Mouse (Mus musculus): ENCODE results near the gene B4galt3.
"Not testable (repeated sequence)": the region's sequence is repeated elsewhere in the genome, so short reads cannot be mapped to it uniquely, and the experiment has no call there.

Gene B4galt3

DNA sequence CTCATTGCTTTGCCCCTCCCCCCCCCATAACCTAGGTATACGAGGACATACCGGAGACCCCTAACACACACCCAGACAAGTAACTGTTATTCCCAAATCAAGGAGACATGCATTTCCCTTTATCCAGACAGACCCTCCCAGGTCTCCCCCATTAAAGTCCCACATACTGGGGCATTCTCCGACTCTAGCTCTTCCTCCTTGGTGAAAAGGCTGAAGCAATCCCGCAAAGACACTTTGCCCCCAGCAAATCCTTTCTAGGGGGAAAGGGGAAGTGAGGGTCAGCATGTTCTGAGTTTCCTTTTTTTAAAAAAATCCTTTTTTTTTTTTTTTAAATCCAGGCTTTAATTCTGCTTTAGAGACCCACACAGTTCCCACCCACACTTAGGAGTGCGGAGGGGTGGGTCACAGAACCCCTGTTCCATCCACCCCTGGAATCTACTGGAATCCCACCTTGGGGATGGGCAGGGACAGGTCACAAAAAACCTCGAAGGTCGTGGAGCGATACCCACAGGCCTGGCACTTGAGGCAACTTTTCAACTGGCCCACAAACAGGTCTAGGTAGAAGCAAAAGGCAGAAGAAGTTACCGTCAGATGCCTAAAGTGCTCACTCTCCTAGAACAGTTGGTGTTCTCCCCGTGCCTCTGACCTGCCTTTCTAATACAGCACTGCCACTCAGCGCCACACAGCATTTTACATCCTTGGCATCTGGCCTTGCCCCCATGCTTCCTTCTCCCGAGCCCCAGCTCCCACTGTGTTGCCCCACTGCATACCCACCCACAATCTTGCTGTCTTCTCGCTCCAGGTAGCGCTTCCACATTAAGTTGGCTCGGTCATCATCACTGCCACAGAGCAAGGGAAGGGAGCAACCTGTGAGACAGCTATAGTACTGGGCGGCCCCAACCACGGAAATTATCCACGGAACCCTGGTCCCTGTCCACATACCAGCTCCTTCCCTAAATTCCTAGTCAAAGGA is 13.3 kb downstream of the B4galt3 start:
- in situ Hi-C loops (cut with MboI, MseI) = no loop called here

DNA sequence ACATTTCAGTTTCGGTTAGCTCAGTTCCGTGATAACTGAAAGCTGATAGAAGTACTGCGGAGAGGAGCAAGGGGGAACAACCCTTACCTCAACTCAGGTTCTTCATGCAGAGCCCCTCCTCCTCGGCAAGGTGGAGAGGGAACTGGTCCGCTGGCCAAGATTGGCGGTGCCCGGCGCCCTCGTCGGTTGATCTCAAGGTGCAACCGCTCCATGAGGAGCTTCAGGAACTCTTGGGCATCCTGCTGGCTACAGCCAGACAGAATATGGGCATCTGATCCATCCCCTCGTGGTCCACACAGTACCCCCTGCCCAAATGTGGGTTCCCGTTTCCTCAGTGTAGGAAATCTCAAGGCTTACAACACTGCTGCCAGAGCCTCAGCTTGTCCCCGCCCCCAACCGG is 14.4 kb downstream of the B4galt3 start:
- in situ Hi-C loops (cut with MboI, MseI) = no loop called here

DNA sequence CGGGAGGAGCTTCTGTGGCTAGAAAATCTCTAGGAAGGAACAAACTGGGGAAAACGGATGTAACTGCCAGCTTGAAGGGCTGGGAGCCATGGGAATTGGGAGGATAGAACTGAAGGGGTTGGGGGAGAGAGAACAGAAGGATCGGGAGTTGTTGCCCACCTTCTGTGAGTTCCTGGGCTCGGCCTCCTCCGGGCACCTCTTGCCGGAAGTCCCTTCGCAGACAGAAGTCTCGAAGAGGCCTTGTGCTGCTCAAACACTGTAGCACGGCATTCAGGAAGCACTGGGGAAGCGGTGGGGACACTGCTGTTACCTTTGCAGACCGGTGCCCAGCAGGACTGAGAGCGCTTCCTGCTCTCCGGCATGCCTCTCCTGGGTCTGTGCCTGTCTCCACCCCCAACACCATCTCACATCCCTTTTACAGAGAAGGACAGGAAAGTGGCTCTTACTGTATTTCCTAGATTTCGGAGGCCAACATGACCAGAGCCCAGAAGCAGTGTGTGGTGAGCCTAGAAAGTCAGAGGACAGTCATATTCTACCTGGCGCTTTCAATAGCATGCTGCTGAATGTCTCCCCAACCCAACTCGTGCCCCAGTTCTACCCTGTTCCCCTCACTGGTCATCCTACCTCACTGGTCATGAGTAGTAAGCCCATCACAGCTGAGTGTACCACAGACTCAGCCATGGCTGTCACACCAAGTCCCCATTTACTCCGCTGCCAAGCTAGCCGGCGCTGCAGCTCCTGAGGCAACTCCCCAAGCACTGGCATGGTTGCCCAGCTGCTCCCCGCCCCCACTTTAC is 15.2 kb downstream of the B4galt3 start:
- in situ Hi-C loops (cut with MboI, MseI) = no loop called here

DNA sequence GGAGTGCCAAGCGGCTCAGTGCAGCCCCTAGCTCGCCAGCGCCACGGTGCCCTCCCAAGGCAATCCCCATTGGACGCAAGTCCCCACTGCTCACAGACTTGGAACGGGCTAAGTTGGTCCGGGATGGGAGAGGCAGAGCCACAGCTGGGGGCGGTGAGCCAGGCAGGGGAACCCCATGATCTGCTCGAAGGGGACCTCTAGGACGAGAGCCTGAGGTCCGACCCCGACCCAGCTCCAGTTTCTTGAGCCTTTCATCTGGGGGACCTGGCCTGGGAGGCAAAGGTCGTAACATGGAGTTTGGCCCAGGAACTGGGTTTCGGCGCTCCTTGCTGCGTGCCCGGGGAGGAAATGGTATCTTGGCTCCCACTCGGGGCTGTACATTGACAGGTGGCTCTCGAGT is 16.4 kb downstream of the B4galt3 start:
- in situ Hi-C loops (cut with MboI, MseI) = no loop called here

DNA sequence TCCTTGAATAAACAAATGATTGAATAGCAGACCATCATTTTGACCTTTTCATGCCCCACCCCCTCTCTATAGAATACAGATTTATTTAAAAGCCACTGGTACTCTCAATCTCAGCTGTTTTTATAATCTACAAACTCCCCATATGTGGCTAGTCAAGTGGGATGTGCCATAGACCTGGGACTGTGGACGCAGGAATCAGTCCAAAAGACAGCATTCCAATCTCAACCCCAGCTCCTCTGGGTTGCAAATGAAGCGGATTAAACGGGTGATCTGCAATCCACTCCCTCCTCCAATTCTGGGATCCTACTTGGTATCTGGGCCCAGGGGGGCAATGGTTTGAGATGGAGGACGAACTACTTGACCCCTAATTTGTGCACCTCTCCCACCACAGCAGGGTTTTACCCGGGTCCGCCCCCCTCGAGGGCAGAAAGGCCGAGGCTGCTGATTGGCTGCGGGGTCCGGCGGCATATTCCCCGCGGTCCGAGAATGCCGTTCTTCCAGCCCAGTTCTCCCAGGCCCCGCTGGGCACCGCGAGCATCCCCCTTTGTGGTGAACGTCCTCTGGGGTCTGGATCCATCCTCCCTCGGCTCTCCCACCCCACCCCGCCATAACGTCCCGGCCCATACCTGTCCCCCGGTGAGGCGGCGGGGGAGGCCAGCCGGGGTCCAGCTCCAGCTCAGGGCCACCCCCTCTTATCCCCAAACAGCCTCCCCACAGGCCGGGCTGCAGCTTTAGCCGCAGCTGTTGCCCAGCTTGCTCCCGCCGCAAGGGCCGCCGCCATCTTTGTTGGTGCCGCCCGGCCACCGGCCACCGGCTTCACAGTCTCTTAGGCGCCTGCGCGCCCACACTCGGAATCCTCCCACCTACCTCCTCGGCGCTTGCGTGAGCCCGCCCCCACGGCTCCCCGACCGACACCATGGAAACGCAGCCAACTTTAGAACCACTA is 17.3 kb downstream of the B4galt3 start, which contains the start of gene Usp21:
Usp21 (minus strand) TSS at position 856 of the 946 bp plus-strand sequence.
- in situ Hi-C loops (cut with MboI, MseI) = no loop called here

DNA sequence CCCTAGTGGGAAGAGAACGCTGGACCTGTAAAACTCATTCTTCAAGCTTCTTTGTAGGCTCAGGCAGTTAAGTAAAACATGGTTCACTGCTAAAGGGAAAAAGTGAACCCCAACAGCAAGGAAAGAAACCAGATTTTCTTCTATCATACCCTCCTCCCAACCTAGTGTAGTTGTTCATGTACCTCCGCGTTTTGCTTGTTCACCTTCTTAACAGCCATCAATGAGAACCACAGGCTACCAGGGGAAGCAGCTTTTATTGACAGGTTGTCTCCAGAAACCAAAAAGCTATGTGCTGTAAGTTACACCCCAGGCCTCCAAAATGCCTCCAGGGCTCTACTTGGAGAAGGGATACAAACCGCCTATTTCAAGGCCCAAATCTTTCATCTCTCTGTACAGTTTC is 18.2 kb downstream of the B4galt3 start:
- in situ Hi-C loops (cut with MboI, MseI) = no loop called here

DNA sequence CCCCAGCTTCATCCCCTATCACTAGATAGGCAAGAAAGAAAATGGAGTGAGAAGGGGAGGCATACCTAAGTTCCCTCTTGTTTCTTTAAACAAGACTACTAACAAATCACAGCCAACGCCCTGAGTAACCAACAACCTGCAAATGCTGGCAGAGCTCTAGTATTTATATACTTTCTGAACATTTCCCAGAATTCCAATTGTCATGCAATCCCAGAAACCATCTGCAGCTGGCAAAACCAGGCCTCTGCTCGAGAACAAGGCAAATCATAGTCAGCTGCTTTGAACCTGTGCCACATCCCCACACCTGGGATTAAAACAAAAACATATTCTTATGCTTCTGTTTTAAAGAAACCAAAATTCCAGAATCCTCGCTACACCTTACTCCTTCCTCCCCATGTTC is 23.2 kb downstream of the B4galt3 start:
- in situ Hi-C loops (cut with MboI, MseI) = no loop called here

DNA sequence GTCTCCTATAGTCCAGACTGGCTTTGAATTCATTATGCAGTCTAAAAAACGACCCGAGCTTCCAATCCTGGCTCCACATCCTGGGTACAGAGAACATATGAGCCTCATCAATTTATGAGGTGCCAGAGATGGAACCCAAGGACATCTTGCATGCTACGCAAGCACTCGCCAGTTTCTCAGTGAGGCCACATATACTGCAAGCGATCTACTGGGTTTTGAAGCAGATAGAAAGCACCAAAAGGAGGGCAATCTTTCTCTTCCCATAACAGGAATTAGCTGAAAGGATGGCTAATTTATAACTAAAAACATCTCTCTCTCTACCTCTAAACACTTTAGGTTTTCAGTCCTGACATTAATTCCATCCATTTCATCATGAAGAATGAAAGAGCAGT is 23.8 kb downstream of the B4galt3 start:
- in situ Hi-C loops (cut with MboI, MseI) = no loop called here

DNA sequence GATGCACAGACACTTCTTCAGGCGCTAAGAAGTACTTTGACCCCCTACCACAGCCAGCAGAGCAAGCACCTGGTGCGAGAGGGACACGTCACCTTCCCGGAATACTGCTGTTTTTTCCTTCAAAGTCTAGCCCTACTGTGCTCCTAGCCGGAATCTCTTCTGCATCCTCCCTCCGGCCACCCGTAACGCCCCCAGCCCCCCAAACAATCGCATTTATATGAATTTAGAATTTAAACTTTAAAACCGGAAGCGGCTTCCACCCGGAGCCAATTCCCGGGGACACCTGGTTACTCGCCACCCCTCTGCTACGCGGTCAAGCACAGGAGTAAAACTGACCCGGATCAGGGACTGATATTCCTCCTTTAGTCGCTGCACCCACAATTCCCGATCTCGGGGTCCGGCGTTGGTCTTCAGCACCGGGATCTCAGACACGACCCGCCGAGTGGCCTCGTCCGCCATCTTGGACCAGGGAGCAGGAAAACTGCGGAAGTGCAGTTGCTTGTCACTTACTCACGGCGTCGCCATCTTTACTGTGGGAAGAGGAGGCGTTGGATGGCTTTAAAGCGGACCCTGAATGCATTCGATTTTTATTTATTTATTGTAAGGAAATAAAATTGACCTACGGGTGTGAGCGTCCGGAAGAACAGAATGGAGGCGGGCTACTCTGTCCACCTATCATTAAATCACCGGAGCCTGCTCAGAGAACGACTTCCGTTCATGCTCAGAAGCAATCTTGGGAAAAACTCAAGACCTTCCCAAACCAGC is 24.4 kb downstream of the B4galt3 start, which contains the start of gene Ufc1:
Ufc1 (minus strand) TSS at position 727 of the 765 bp plus-strand sequence.
- in situ Hi-C loops (cut with MboI, MseI) = no loop called here

DNA sequence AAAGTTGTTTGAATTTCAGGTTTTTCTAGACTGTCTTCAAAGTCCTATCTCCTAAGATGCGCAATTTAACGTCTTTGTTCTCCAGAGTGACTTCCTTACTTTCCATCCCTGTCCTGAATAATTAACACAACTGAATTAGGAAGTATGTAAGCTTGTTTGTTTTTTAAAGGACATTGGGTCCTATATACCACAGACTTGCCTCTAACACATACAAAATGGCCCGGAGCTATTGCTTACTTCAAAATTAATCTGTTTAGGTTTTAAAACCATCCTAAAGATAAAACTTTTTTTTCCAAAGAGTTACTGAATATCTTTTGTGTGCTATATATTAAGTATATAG is 24.9 kb downstream of the B4galt3 start:
- in situ Hi-C loops (cut with MboI, MseI) = no loop called here

DNA sequence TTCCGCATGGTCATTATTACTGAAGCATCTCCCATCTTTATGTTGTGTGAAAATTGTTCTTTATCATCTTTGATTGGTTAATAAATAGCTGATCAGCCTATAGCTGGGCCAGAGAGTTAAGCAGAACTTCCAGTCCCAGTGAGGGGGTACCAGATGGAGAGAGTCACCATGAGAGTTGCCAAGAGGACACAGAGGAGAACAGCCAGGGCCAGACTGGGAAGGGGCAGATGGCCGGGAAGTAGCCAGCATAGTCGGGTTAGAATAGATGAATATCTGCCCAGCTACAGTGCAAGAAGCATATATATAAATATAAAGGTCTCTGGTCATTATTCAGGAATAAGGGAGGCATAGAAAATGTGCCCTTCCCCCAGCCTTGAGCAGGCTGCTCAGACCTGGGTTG is 28.1 kb downstream of the B4galt3 start:
- in situ Hi-C loops (cut with MboI, MseI) = no loop called here

DNA sequence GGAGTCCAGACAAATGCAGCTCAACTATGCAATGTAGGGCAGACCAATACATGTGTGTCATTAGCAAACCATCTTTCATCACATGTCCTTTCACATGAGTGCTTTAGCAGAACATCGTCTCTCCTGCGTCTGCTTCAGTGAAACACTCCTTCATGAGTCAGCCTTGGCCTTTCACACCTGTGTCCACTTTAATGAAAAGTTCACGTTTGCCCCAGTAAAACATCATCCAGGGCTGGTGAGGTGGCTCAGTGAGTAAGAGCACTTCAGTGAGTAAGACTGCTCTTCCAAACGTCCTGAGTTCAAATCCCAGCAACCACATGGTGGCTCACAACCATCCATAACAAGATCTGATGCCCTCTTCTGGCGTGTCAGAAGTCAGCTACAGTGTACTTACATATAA is 36.0 kb downstream of the B4galt3 start:
- in situ Hi-C loops (cut with MboI, MseI) = not testable (repeated sequence)

DNA sequence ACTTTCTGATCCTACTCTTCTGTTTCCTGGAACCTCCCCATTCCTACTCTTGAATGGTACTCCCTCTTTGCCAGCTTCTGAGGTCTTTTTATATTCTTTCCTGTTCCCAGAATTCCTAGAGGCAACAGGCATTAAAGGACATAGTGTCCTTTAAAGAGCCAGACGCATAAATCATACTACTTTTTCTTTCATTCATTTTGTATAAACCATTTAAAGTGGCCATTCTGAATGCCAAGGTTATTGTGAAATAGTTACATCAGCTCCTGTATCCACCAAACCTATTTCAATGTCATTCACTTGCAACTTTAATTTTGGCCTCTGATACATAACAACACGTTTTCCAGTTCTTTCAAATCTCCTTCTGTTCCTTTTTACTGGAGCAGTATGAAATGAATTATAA is 39.2 kb downstream of the B4galt3 start:
- in situ Hi-C loops (cut with MboI, MseI) = no loop called here

DNA sequence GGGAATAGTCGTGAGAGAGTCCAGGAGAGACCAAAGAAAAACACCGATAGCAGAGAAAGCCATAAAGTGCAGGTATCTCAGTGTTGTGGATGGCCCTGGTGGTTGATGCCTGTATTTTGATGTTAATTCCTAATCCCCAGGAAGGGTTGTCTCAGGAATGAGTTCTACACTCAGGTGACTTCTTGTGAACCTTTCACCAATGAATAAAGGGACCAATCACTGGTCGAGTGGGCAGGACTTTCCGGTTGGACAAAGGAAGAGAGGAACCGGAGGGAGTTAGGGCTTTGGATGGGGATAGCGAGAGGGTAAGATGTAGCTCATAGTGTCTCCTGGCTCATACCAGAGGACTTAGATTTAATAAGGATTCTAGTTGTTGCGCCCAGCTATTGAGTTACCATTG is 49.6 kb downstream of the B4galt3 start:
- in situ Hi-C loops (cut with MboI, MseI) = no loop called here

DNA sequence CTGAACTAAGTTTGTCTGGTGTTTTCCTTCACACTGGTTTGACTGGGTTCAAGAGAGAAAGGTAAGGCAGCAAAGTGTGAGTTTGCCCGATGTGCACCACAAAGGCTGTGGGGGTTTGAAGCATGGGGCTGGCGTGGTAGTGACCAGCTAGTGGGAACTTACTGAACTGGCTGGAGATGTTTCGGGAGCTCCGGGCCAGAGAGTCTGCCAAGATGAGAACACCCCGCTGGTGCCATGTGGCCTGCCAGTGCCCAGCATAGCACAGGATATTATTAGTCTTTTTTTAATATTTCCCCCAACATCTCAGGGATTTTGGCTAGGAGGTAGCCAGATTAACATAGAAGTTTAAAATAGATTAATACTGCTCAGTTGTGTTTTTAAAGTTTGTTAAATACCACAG is 50.0 kb downstream of the B4galt3 start:
- in situ Hi-C loops (cut with MboI, MseI) = no loop called here

DNA sequence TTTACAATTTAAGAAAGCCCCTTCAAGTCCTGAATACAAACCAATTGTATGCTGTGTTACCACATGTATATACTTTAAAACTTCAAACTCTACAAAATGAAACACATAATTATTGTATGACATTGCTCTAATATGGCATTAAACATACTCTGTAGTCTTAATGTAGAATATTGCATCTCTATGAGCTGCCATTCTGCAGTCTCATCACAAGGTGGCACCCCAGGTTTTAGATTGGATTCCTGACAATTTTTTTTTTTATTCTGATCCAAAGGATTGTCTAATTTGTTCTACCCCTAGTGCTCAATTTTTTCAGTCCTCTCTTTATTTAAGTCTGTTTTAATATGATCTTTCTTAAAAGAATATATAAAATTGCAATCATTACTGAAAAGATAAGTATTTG is 51.3 kb downstream of the B4galt3 start:
- in situ Hi-C loops (cut with MboI, MseI) = no loop called here

DNA sequence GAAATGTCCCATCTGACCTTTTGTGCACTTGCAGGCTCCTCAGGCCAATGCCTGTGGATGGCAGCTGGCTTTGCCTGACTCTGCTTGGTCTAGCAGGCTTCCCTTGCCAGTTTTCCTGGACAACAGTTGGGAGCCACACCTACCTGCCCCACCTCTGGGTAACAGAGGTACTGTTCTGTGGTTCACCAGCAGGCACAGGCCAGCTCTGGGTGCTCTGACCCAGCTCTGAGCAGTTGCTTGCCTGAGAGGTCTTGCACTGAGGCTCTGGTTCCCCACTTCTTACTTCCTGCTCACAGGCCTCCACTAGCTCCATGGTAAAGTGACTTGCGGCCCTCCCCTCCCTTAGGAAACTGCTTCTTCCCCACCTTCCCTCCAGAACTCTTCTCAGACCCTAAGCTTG is 51.9 kb downstream of the B4galt3 start:
- in situ Hi-C loops (cut with MboI, MseI) = no loop called here

DNA sequence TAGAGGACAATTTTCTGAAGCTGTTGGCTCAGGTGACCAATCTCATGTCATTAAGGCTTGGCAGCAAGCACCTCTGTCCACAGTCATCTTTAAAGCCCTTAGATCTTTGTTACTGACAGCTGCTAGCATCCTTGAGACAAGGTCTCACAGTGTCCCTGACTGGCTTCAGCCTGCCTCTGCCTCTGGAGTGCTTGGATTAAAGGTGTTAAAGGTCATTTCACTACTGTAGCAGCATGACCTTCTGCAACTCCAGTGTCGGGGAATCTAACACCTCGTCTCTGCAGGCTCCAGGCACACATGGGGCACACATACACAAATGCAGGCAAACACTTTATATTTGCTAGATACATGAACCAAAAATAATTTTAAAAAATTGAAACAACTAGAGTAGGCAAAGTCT is 55.4 kb downstream of the B4galt3 start:
- in situ Hi-C loops (cut with MboI, MseI) = loop anchor here (5.0 kb wide), 1 partner anchor 62 kb away; the partner anchor contains the start of gene Arhgap30
